Mouse (Mus musculus) CD4-positive, CD25-positive, alpha-beta regulatory T cell, adult 2 months (primary cell): ENCODE data around the gene Cux1.

Source experiments
- DNase-seq: peaks from one replicate; pipeline ENCODE4 v3.0.0-alpha.2; 2012; ENCODE audit warnings: low read depth, low spot score

Gene Cux1

GRCm38 (mm10) chr5:136568026-136568765 is 906 bp upstream of the Cux1 start:
- DNase-seq = peak; percentile 58

GRCm38 (mm10) chr5:136566812-136567175 is 496 bp downstream of the Cux1 start:
- DNase-seq = no peak

DNA sequence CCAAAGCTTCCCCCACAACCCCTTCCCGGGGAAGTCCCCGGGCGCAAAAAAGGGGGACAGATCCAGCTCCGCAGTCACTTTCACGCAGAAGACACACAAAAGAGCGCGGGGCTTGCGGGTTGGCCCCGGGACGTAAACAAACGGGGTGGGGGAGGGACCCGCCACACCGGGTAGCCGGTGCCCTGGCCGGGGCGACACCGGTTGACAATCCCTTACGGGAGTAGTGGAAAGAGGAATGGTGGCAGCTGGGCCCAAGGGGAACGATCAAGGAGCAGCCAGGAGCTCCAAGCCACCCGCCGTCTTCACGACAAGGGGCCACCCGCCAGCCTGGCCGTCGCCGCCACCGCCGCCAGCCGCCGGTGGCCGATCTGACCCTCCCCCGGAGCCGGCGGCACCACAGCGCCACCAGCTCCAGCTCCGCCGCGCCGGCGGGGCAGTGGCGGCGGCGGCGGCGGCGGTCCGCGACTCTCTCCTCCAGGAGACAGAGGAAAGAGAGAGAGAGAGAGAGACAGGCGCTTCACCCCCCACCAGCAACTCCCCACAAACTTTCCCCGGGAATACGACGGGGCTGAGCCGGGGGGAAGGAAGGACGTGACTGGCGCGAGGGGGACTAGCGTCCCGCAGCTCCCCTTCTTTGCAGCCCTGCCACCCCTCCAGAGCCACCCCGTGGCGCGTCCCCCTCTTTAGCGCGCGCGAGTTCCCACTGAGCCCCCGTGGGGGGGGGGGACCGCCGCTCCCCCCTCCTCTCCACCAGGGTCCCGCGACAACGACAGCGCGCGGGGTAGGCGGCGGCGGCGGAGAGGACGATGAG is 1.1 kb downstream of the Cux1 start:
- peak; percentile 62 for DNase-seq

DNA sequence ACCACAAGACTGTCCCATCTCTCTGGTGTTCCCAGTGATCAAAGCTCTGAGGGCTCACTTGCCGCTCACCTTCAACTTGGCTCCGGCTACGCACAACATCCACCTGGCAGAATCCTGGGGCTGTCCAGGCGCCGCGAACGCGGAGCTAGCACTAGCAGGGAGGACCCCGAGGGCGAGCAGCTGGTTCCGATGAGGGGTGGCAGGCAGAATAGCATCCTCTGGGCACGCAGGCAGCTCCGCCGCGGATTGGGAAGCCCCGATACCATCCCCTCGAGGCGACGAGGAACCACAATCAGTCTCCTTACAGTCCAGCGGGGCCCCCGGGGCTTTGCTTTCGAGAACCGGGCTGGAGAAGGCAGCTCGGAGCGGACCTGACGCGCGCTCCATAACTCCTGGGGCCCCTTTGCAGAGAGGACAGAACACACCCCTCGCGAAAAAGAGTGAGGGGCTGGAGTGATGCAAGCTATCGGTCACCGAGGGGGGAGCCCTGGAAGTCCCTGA is 1.9 kb downstream of the Cux1 start:
- DNase-seq = peak; percentile 47

DNA sequence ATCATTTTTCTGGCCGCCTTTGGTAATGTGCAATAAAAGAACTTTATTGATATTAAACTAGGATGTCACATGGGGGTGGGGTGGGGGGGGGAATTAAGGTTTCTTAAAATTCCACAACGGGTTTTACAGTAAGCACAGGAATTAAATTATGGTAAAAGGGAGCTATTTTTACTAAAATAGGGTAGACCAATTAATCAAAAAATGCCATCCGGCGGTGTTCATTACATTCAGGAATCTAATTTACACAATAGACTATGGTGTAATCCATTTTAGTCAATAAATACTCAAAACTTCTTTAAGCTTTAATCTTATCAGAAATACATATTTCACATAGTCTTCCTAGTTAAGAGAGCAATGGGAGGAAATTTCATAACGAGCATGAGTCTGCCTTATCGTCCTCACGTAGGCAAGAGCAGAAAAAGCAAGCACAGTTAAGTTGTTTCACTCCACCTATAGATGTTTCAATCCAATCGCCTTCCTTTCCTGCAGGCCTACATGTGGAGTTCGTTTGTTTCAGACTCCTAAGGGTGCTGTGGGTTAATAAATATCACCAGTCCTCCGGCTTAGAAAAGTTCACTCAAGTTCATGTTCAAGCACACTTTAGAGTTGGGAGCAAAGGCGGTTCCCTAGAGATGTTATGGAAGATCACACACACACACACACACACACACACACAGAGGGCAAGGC is 2.5 kb downstream of the Cux1 start:
- no peak for DNase-seq

DNA sequence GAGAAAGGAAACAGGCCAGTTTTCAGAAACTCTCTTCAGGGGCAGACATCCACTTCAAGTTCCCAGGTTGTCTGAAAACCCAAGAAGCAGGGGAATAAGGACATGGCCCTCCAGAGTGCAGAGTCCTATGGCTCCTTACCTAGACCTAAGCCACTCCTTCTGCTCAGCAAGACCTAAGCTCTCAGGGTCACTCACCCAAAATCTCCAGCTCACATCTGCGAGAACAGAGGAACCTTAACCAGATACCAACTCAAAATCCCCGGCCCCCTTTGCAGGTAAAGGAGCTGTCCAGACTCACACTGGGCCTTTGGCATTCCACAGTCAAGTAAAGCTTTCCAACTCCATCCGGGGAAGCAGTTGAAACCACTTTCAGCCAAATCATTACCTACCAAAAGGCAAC is 3.3 kb downstream of the Cux1 start:
- no peak for DNase-seq

- DNase-seq = no peak
These were observed 4.2 kb downstream of the Cux1 start for GRCm38 (mm10) chr5:136563104-136563503.

DNA sequence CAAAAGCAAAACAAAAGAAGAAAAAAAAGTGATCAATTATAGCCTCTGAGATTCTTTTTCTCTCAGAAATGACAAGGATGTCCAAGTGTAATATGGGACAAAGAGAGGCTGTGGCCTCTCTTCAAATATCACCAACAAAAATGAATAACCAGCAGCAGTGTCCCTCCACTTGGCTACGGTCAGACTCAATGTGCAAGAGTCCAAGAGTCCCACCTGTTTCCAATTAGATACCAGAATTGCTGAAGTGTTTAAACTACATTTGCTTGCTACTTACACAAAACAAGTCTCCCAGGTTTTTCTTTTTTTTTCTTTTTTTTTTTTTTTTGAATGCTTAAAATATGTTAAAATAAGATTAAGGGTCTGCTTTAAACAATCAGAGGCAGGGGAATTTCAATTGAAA is 5.1 kb downstream of the Cux1 start:
- no peak for DNase-seq

GRCm38 (mm10) chr5:136561641-136562040 is 5.6 kb downstream of the Cux1 start:
- DNase-seq = no peak

DNA sequence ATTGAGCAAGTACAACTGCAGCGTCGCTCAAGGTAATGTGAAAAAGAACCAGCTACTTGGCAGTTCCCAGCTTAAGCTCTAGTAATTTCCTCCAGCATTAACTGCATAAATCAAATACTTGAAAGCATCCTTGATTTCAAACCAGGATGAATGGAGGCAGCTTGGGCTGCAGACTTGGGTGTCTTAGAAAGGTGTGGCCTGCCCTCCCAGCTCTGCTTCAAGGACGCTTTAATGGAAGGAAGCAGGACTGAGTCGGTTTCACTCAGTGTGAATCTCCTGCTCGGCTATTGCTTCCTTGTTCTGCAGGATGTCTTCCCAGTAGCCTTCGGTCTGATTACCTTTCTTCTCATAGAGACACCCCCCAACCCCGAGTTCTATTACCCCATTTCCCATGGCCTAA is 6.6 kb downstream of the Cux1 start:
- no peak for DNase-seq

- DNase-seq = no peak
These were observed 9.8 kb downstream of the Cux1 start for GRCm38 (mm10) chr5:136557446-136557845.

DNA sequence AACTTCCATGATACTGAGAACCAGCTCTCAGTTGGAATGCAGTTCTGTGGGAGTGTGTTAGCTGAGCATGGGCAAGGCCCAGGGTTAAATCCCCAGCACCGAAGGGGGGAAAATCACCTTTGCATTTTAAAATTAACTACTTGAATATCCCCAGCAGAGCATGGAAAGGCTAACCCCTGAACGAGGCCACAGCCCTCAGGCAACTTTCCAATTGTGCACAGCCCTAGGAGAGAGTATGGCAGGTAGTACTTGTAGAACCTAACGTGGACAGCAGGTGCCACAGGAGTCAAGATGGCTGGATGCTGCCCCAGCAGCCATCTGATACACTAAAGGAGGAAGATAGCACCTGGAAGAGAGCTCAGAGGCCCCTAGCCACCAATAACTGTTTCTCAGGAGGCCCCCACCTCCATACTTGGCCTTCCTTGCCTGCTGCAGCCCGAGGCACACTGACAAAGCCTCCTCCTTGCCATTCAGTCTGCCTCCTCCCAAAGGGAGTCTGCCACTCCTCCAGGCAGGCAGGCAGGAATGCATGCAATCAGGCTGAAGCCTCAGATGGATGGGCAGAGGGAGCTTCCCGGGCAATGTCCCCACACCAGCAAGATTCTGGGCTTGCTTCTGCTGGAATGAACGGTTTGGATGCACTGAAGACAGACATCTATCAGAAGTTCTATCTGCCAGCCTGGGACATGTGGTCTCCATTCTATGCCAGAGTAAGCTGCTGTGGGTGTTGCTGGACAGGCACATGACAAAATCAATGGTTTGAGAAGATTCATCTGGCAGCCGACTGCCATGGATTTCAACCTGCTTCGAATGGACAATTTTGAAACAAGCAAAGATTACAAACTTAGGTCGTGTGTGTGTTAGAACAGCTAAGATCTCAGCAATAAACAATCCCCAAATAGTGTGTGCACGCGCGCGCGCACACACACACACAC is 10.7 kb downstream of the Cux1 start:
- no peak for DNase-seq

GRCm38 (mm10) chr5:136555703-136556102 is 11.6 kb downstream of the Cux1 start:
- DNase-seq = peak; percentile 41

GRCm38 (mm10) chr5:136552832-136553231 is 14.5 kb downstream of the Cux1 start:
- no peak for DNase-seq

DNA sequence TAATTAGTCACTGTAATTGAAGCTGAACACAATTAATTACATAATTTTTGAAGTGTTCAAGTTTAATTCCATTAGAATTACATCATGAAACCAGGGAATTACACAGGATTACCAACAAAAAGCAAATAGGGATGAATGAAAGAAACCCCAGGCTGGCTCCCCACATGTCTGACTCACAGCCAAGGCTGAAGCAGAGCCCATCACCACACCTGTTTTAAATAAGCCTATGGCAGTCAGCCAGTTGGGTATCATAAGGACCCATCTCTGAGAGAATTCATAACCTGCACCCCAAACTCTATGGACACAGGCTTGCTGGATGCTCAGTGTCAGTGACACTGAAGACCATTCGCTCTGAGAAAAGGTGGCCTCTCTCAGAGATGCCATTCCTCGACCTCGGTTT is 15.2 kb downstream of the Cux1 start:
- DNase-seq = no peak

GRCm38 (mm10) chr5:136551571-136551970 is 15.7 kb downstream of the Cux1 start:
- DNase-seq = no peak

DNA sequence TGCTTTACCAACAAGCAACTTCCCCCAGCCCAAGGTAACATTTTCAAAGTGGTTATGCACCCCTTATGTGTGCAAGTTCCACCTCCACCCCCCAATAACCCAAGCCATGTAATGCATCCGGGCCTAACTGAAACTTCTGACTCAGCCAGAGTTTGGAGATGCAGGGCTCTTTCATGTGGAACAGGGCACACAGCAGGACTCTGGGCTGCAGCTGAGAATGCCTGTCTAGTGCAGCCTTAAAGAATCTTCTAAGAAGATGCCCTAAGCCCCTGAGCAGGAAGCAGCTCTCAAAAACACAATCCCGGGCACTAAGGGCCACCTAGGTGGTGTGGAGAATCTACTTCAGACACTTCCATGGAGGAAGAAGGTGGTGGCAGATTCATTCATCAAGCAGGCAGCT is 16.6 kb downstream of the Cux1 start:
- peak; percentile 7 for DNase-seq

- DNase-seq = no peak
These were observed 18.5 kb downstream of the Cux1 start for GRCm38 (mm10) chr5:136548776-136549175.

- DNase-seq = no peak
These were observed 22.2 kb downstream of the Cux1 start for GRCm38 (mm10) chr5:136545061-136545460.

DNA sequence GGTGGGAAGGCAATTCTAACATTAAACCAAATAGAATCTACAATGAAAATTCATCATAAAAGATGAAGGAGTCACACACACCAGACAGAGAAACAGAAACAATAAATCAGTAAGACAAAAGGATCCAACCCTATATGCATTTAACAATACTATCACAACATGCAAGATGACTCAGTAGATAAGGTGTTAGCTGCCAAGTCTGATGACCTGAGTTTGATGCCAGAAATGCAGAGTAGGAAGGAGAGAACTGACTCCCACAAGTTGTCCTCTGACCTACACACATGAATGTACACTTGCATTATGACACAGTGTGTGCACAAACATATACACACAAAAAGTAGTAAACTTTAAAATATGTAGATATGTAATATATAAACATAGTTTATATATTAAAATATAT is 24.1 kb downstream of the Cux1 start:
- no peak for DNase-seq

DNA sequence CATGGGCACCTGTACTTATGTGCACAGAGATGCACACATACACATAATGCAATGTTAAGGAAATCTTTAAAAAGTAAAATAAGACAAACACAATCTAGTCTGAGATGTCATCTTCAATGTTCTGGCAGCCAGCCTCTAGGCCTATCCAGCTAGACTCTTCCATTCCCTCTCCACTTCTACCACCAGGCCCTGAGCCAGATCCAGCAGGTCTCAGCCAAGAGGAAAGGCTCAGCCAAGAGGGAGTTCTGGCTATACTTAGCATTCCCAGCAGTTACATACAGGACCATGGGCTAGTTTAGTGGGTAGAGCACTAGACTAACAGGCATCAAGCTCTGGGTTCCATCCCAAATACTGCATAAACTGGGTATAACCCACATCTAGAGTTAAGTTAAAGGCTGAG is 26.3 kb downstream of the Cux1 start:
- DNase-seq = no peak
